Mouse (Mus musculus): ENCODE results near the gene Ndufs6. TPM values are rescaled to one million over a fixed set of nuclear protein-coding genes. Genes with fewer than 3 reads are reported as not detected.

The Ndufs6 gene
- polyA plus RNA-seq, 1 experiment from 2014 or later, result 391 TPM

DNA sequence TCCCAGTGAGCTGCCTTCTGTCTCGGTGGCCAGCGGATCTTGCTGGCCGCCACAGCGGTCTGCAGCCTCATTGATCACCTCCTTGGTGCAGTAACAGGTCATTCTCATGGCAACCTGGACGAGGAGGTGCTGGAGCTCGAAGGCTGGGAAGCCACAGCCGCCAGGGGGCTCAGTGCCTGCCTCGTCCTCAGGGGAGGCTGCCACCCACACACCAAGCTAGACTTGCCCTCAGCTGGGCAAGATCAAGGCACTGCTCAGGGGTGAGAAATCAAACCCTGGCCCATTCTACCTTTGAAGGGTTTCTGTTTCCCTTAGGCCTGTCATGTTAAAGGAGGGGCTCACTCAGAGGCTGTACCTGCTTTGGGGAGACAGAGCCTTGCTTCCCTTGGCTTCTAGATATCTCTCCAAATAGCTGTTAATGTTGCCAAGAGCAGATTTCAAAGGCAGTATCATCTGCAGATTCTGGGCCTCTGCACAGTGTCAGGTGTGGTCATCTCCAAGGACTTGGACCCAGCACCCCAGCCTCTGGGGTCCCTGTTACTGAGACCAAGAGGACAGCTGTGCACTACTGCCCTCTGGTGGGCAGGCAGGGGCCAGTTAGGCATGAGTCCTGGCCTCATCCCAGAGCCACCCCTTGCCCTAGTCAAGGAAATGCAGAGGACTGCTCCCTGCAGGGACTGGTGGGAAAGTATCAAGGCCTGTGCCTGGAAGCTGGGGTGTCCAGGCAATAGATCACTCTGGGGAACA lies 18.0 kb downstream of the Ndufs6 start:
- 14% methylated on average over 8 of the region's 8 CpGs for WGBS
- Histone ChIP-seq H3K9ac (replicated peaks; ENCODE audit: low read length) (no peak overlapping the region), H3K27me3 (ENCODE audit: insufficient read depth, low read length) (0 out of 2 replicates have a peak, but pooled peaks cover 10% of the 10 kb centered on the region), H3K4me2 (replicated peaks; ENCODE audit: low read depth, low read length) (no peak overlapping the region), H3K9me3 (ENCODE audit: low read length) (no peaks in the 10 kb centered on the region), H3K27ac (ENCODE audit: low read length) (no peak overlapping the region), H3K4me3 (ENCODE audit: low read length) (no peak overlapping the region), H3K4me1 (ENCODE audit: insufficient read depth, low read length) (no peaks in the 10 kb centered on the region), H3K36me3 (ENCODE audit: insufficient read depth, low read length) (no peaks in the 10 kb centered on the region)
- peak; percentile 86 for ATAC-seq (ENCODE audit: low FRiP score, low TSS enrichment)

DNA sequence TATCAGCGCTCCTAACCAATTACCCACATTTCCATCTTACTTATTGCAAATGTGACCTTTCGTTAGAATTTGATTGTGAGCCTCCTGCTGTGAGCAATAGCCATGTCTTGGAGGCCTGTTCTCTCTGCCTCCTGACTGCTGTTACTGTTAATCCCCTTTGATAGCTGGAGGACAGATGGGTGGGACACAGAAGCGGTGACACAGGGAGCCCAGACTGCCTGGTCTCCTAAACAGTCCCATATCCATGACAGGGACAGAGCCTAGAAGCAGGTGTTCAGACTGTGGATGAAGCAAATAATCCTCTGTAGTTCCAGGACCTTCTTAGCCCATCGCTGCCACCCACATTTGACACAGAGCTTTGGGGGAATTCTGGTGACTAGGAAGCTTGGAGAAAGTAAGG lies 21.9 kb downstream of the Ndufs6 start:
- Histone ChIP-seq H3K9me3 (ENCODE audit: low read length) (no peaks in the 10 kb centered on the region), H3K27ac (ENCODE audit: low read length) (no peak overlapping the region), H3K4me3 (ENCODE audit: low read length) (no peak overlapping the region), H3K4me2 (replicated peaks; ENCODE audit: low read depth, low read length) (no peak overlapping the region), H3K36me3 (ENCODE audit: insufficient read depth, low read length) (no peaks in the 10 kb centered on the region), H3K4me1 (ENCODE audit: insufficient read depth, low read length) (no peaks in the 10 kb centered on the region), H3K27me3 (ENCODE audit: insufficient read depth, low read length) (0 out of 2 replicates have a peak, but pooled peaks cover 10% of the 10 kb centered on the region), H3K9ac (replicated peaks; ENCODE audit: low read length) (no peak overlapping the region)
- WGBS, result 73% methylated on average over 4 of the region's 4 CpGs
- ATAC-seq (ENCODE audit: low FRiP score, low TSS enrichment), result no peak

- Histone ChIP-seq H3K9me3 (ENCODE audit: low read length) (no peaks in the 10 kb centered on the region), H3K4me2 (replicated peaks; ENCODE audit: low read depth, low read length) (no peak overlapping the region), H3K27ac (ENCODE audit: low read length) (no peak overlapping the region), H3K4me3 (ENCODE audit: low read length) (no peak overlapping the region), H3K9ac (replicated peaks; ENCODE audit: low read length) (no peak overlapping the region), H3K36me3 (ENCODE audit: insufficient read depth, low read length) (no peaks in the 10 kb centered on the region), H3K4me1 (ENCODE audit: insufficient read depth, low read length) (no peaks in the 10 kb centered on the region), H3K27me3 (ENCODE audit: insufficient read depth, low read length) (0 out of 2 replicates have a peak, but pooled peaks cover 10% of the 10 kb centered on the region)
- no peak for ATAC-seq (ENCODE audit: low FRiP score, low TSS enrichment)
- 76% methylated on average over 4 of the region's 4 CpGs for WGBS
Observed at GRCm38 (mm10) chr13:73306085-73306410, 22.3 kb downstream of the Ndufs6 start.

DNA sequence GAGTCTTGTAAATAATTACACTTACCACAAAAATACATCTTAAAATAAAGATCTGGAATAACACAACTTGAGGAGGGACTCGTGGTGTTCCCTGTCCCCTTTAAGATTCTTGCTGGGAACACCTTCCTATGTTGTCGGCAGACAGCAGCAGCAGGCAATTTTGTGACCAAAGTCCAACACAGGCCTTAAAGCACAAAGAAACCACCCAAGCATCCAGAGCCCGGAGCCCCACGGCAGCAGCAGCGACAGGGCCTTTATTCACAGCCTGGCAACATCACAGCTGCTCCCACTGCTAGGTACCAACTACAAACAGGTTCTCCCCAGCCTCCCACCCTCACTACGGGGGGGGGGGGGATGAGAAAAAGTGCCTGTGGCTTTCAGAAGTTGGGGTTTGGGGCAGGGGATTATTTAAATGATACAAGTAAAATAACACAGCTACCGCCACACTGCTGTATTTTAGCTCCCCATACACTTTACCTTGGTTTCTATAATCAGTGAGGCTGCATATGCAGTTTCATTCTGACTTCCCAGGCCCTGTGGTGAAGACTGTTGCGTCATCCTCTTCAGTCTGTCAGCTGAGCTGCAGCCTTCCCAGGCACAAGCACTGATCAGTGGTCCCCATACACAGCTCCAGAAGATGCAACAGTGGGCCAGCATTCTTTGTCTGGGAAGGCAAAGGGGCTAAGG lies 22.8 kb downstream of the Ndufs6 start:
- no peaks in the 10 kb centered on the region for H3K36me3 ChIP-seq (ENCODE audit: insufficient read depth, low read length)

GRCm38 (mm10) chr13:73304729-73305128 lies 23.6 kb downstream of the Ndufs6 start:
- H3K27ac ChIP-seq (ENCODE audit: low read length), result no peak overlapping the region
- no peak for ATAC-seq (ENCODE audit: low FRiP score, low TSS enrichment)
- WGBS, result 42% methylated on average over 6 of the region's 6 CpGs

More for the DNA sequence above, 22.8 kb downstream of the Ndufs6 start:
- no peaks in the 10 kb centered on the region for H3K4me1 ChIP-seq (ENCODE audit: insufficient read depth, low read length)
- ATAC-seq (ENCODE audit: low FRiP score, low TSS enrichment), result no peak
- H3K9ac ChIP-seq (replicated peaks; ENCODE audit: low read length), result no peak overlapping the region
- H3K4me3 ChIP-seq (ENCODE audit: low read length), result no peak overlapping the region
- H3K27me3 ChIP-seq (ENCODE audit: insufficient read depth, low read length), result 0 out of 2 replicates have a peak, but pooled peaks cover 10% of the 10 kb centered on the region
- H3K27ac ChIP-seq (ENCODE audit: low read length), result no peak overlapping the region
- WGBS, result 57% methylated on average over 8 of the region's 8 CpGs
- H3K9me3 ChIP-seq (ENCODE audit: low read length), result no peaks in the 10 kb centered on the region
- H3K4me2 ChIP-seq (replicated peaks; ENCODE audit: low read depth, low read length), result no peak overlapping the region

GRCm38 (mm10) chr13:73299322-73299721 lies 29.0 kb downstream of the Ndufs6 start:
- Histone ChIP-seq H3K9me3 (ENCODE audit: low read length) (no peaks in the 10 kb centered on the region; the same call in 1 of the 2 replicates), H3K4me1 (ENCODE audit: insufficient read depth, low read length) (no peaks in the 10 kb centered on the region), H3K4me2 (replicated peaks; ENCODE audit: low read depth, low read length) (no peak overlapping the region), H3K9ac (replicated peaks; ENCODE audit: low read length) (no peak overlapping the region), H3K4me3 (ENCODE audit: low read length) (no peak overlapping the region), H3K27ac (ENCODE audit: low read length) (no peak overlapping the region), H3K36me3 (ENCODE audit: insufficient read depth, low read length) (no peaks in the 10 kb centered on the region), H3K27me3 (ENCODE audit: insufficient read depth, low read length) (no peaks in the 10 kb centered on the region)
- WGBS, result 89% methylated on average over 5 of the region's 5 CpGs
- no peak for ATAC-seq (ENCODE audit: low FRiP score, low TSS enrichment)

More at GRCm38 (mm10) chr13:73304729-73305128, 23.6 kb downstream of the Ndufs6 start:
- H3K9ac ChIP-seq (replicated peaks; ENCODE audit: low read length), result no peak overlapping the region
- H3K4me1 ChIP-seq (ENCODE audit: insufficient read depth, low read length), result no peaks in the 10 kb centered on the region
- no peak overlapping the region for H3K4me2 ChIP-seq (replicated peaks; ENCODE audit: low read depth, low read length)
- H3K27me3 ChIP-seq (ENCODE audit: insufficient read depth, low read length), result 0 out of 2 replicates have a peak, but pooled peaks cover 4% of the 10 kb centered on the region
- H3K4me3 ChIP-seq (ENCODE audit: low read length), result no peak overlapping the region
- no peaks in the 10 kb centered on the region for H3K36me3 ChIP-seq (ENCODE audit: insufficient read depth, low read length)
- no peaks in the 10 kb centered on the region for H3K9me3 ChIP-seq (ENCODE audit: low read length)

DNA sequence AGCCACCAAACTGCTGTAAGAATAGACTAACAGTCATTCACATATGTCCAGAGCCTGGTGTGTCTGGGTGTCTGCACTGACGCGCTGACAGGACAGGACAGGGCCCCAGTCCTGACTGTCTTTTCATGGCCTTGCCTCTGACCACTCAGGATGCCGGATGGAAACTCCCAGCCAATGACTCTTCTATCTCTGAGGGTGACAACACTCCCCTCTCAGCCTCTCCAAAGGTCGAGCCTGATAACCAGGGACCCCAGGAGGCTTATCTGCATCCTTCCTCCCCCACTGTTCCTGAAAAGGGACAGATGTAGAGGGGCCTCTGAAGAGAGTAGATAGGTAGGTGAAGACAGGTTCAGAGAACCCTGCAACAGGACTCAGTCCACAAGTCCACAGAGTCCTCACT lies 29.6 kb downstream of the Ndufs6 start:
- no peak overlapping the region for H3K9ac ChIP-seq (replicated peaks; ENCODE audit: low read length)
- H3K4me1 ChIP-seq (ENCODE audit: insufficient read depth, low read length), result no peaks in the 10 kb centered on the region
- no peak overlapping the region for H3K4me2 ChIP-seq (replicated peaks; ENCODE audit: low read depth, low read length)
- H3K27ac ChIP-seq (ENCODE audit: low read length), result no peak overlapping the region
- no peaks in the 10 kb centered on the region for H3K27me3 ChIP-seq (ENCODE audit: insufficient read depth, low read length)
- ATAC-seq (ENCODE audit: low FRiP score, low TSS enrichment), result no peak
- H3K4me3 ChIP-seq (ENCODE audit: low read length), result no peak overlapping the region
- WGBS, result 73% methylated on average over 4 of the region's 4 CpGs
- H3K36me3 ChIP-seq (ENCODE audit: insufficient read depth, low read length), result no peaks in the 10 kb centered on the region
- no peaks in the 10 kb centered on the region; the same call in 1 of the 2 replicates for H3K9me3 ChIP-seq (ENCODE audit: low read length)

GRCm38 (mm10) chr13:73291102-73291501 lies 37.2 kb downstream of the Ndufs6 start:
- ATAC-seq (ENCODE audit: low FRiP score, low TSS enrichment), result no peak
- Histone ChIP-seq H3K9me3 (ENCODE audit: low read length) (no peaks in the 10 kb centered on the region; the same call in 1 of the 2 replicates), H3K27ac (ENCODE audit: low read length) (no peak overlapping the region), H3K27me3 (ENCODE audit: insufficient read depth, low read length) (0 out of 2 replicates have a peak, but pooled peaks cover 2% of the 10 kb centered on the region), H3K4me3 (ENCODE audit: low read length) (no peak overlapping the region), H3K36me3 (ENCODE audit: insufficient read depth, low read length) (no peaks in the 10 kb centered on the region), H3K4me2 (replicated peaks; ENCODE audit: low read depth, low read length) (no peak overlapping the region), H3K4me1 (ENCODE audit: insufficient read depth, low read length) (no peaks in the 10 kb centered on the region), H3K9ac (replicated peaks; ENCODE audit: low read length) (no peak overlapping the region)
- 17% methylated on average over 2 of the region's 2 CpGs for WGBS

DNA sequence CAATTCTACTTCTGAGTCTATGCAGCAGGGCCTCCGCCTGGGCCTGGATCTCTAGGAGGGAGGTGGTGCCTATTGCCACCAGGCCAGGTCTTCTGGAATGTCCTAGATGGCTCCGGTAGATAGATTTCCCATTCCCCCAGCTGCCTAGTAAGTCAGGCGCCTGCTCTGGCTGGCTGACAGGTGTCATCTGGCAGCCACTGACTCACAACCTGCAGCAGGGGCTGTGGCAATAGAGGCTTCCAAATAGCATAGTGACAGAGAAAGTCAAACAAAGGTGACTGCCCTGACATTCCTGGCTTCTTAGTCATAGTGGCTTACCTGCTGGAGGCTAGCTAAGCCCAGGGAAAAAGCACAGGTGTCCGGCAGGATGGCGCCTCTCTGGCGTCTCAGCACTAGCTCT lies 38.1 kb downstream of the Ndufs6 start:
- WGBS, result 72% methylated on average over 6 of the region's 6 CpGs
- no peak overlapping the region for H3K27ac ChIP-seq (ENCODE audit: low read length)
- no peak overlapping the region for H3K9ac ChIP-seq (replicated peaks; ENCODE audit: low read length)
- H3K36me3 ChIP-seq (ENCODE audit: insufficient read depth, low read length), result no peaks in the 10 kb centered on the region
- 0 out of 2 replicates have a peak, but pooled peaks cover 2% of the 10 kb centered on the region for H3K27me3 ChIP-seq (ENCODE audit: insufficient read depth, low read length)
- H3K9me3 ChIP-seq (ENCODE audit: low read length), result no peaks in the 10 kb centered on the region; the same call in 1 of the 2 replicates
- no peak overlapping the region for H3K4me2 ChIP-seq (replicated peaks; ENCODE audit: low read depth, low read length)
- ATAC-seq (ENCODE audit: low FRiP score, low TSS enrichment), result no peak
- no peak overlapping the region for H3K4me3 ChIP-seq (ENCODE audit: low read length)
- H3K4me1 ChIP-seq (ENCODE audit: insufficient read depth, low read length), result no peaks in the 10 kb centered on the region

GRCm38 (mm10) chr13:73283534-73283933 lies 44.8 kb downstream of the Ndufs6 start:
- no peaks in the 10 kb centered on the region for H3K9me3 ChIP-seq (ENCODE audit: low read length)
- no peak overlapping the region for H3K4me2 ChIP-seq (replicated peaks; ENCODE audit: low read depth, low read length)
- H3K27ac ChIP-seq (ENCODE audit: low read length), result no peak overlapping the region
- no peak for ATAC-seq (ENCODE audit: low FRiP score, low TSS enrichment)
- no peak overlapping the region for H3K9ac ChIP-seq (replicated peaks; ENCODE audit: low read length)
- no peak overlapping the region for H3K4me3 ChIP-seq (ENCODE audit: low read length)
- H3K4me1 ChIP-seq (ENCODE audit: insufficient read depth, low read length), result no peaks in the 10 kb centered on the region
- H3K27me3 ChIP-seq (ENCODE audit: insufficient read depth, low read length), result 0 out of 2 replicates have a peak, but pooled peaks cover 2% of the 10 kb centered on the region
- WGBS, result 92% methylated on average over 1 of the region's 1 CpGs
- no peaks in the 10 kb centered on the region for H3K36me3 ChIP-seq (ENCODE audit: insufficient read depth, low read length)
